Mouse (Mus musculus) limb, embryonic 13.5 days (tissue): ENCODE data around the gene Ccr7. TPM values are rescaled to one million over a fixed set of nuclear protein-coding genes. Genes with fewer than 3 reads are reported as not detected.

ENCODE experiments used
- ATAC-seq: fragments of 200-750 bp; cut with Nextera tagmentation; 2 replicates; pipeline ENCODE4 v1.8.0; 2017; ENCODE audit warnings: low read depth, moderate number of reproducible peaks, moderate TSS enrichment; ENCODE audit not compliant: low FRiP score
- H3K27ac ChIP-seq: fragments of 300-500 bp; sonication (generic); 2 replicates; pipeline ENCODE4 v1.5.1; 2015; ENCODE audit warnings: inconsistent platforms, mild to moderate bottlenecking, moderate library complexity
- H3K27me3 ChIP-seq: fragments of 300-500 bp; sonication (generic); 2 replicates; pipeline ENCODE4 v1.6.1; 2015; ENCODE audit warnings: mild to moderate bottlenecking, inconsistent platforms
- H3K36me3 ChIP-seq: fragments of 300-500 bp; sonication (generic); 2 replicates; pipeline ENCODE4 v1.6.1; 2015; ENCODE audit warnings: inconsistent platforms, mild to moderate bottlenecking, moderate library complexity
- H3K4me1 ChIP-seq: fragments of 300-500 bp; sonication (generic); 2 replicates; pipeline ENCODE4 v1.6.1; 2015; ENCODE audit warnings: inconsistent platforms
- H3K4me2 ChIP-seq: fragments of 300-500 bp; sonication (generic); replicated peaks from 2 replicates; pipeline ENCODE4 v1.6.1; 2015; ENCODE audit warnings: inconsistent platforms, mild to moderate bottlenecking, moderate library complexity
- H3K4me3 ChIP-seq: fragments of 300-500 bp; sonication (generic); 2 replicates; pipeline ENCODE4 v1.5.1; 2015; ENCODE audit warnings: moderate library complexity, mild to moderate bottlenecking, inconsistent platforms
- H3K9ac ChIP-seq: fragments of 300-500 bp; sonication (generic); 2 replicates; pipeline ENCODE4 v1.6.1; 2015; ENCODE audit warnings: mild to moderate bottlenecking, inconsistent platforms
- H3K9me3 ChIP-seq: fragments of 300-500 bp; sonication (generic); 2 replicates; pipeline ENCODE4 v1.6.1; 2016; ENCODE audit warnings: inconsistent platforms
- WGBS: fragments of 180-500 bp; shearing (Covaris S2); methylation state at CpG from one replicate; pipeline ENCODE4 v1.1.7; 2015; 5-methylcytosine and 5-hydroxymethylcytosine counted together
- polyA plus RNA-seq: library from polyadenylated mRNA; unstranded; fragments of >200 nt; fragmentation: Nextera tagmentation; extraction: Ambion mirVana; gene quantifications from 2 replicates; pipeline ENCODE4 v1.2.1, GENCODE M21; 2015

The Ccr7 gene
- polyA plus RNA-seq, 1 experiment from 2014 or later, result 0.39 TPM

DNA sequence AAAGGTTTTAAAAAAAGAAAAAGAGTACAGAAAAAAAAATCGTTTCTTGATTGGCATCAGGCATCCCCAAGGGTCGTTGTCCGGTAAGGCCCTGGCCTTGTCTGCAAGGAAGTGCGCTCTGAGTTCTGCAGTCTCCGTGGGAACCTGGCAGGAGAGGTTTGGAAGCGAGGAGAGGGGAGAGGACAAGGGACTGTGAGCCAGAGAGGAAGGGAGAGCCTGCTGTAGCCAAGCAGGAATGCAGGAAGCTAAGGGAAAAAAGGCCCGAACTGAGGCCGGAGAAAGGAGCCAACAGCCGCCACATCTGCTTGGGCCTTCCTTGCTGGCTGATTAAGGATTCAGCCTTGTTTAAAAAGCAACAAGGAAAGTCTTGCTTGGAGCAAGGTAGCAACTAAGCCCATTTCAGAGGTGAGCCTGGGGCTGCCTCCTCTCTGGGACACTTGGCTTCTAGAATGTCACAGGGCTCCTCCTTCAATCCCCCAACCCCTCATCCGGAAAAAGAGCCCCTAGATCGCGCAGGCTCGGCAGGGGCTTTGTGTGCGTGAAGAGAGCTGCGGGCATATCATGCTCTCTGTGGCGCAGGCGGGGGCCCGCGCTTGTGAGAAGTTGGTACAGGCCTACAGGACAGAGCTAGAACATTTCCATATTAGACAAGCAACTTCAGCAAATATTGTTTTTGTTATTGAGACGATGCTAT lies 34.2 kb downstream of the Ccr7 start:
- Histone ChIP-seq H3K27ac (peak overlapping the region; percentile 89), H3K9ac (peak overlapping the region; percentile 31; the same call in 1 of the 2 replicates), H3K4me2 (no peak overlapping the region), H3K4me3 (no peak overlapping the region), H3K9me3 (peaks cover 5% of the 10 kb centered on the region; the same call in 1 of the 2 replicates), H3K4me1 (peaks cover 34% of the 10 kb centered on the region), H3K27me3 (no peaks in the 10 kb centered on the region), H3K36me3 (no peaks in the 10 kb centered on the region)
- WGBS, result 43% methylated on average over 20 of the region's 20 CpGs
- peak; percentile 24; the same call in 1 of the 2 replicates for ATAC-seq

DNA sequence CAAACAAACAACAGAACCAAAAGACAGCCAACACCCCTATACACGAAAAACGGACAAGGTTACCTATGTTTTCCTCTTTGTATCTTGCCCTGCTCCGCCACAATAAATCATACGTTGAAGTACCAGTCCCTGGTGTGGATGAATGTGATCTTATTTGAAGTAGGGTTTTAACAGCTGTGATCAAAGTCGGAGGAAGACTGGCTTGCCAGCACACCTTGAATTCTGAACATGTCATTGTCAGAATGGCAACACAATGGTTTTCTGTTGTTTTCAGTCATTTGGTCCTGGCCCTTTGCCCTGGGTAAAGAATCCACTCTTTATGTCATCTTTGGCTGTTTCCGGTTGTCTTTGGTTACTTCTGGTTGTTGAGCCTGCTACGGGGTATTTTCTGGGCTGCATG lies 35.9 kb downstream of the Ccr7 start:
- Histone ChIP-seq H3K4me2 (no peak overlapping the region), H3K9ac (no peak overlapping the region), H3K4me1 (peaks cover 18% of the 10 kb centered on the region), H3K27ac (0 out of 2 replicates have a peak overlapping the region, but pooled peaks have one; percentile 48), H3K27me3 (no peaks in the 10 kb centered on the region), H3K4me3 (no peak overlapping the region), H3K9me3 (peaks cover 5% of the 10 kb centered on the region; the same call in 1 of the 2 replicates), H3K36me3 (no peaks in the 10 kb centered on the region)
- ATAC-seq, result no peak
- WGBS, result 81% methylated on average over 7 of the region's 7 CpGs

DNA sequence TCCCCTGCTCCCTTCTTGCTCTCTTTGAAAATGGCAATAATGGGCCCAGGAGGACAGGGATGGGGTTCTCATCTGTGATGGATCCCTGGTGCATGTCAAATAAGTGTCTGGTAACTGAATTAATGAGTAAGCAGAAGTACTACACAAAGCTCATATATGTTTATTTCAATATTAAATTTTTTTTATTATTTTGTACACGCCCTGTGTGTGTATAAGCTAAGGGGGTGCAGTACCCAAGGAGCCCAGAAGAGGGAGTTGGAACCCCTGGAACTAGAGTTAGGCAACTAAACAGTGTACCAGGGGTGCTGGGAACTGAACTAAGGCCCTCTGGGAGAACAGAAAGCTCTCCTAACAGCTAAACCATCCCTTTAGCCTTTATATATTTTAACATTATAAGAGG lies 36.5 kb downstream of the Ccr7 start:
- Histone ChIP-seq H3K4me1 (peaks cover 23% of the 10 kb centered on the region), H3K9me3 (peaks cover 1% of the 10 kb centered on the region; the same call in 1 of the 2 replicates), H3K9ac (no peak overlapping the region), H3K36me3 (no peaks in the 10 kb centered on the region), H3K27ac (0 out of 2 replicates have a peak overlapping the region, but pooled peaks have one; percentile 15), H3K27me3 (no peaks in the 10 kb centered on the region), H3K4me2 (no peak overlapping the region), H3K4me3 (no peak overlapping the region)
- no peak for ATAC-seq
- WGBS, result 94% methylated on average over 1 of the region's 1 CpGs

DNA sequence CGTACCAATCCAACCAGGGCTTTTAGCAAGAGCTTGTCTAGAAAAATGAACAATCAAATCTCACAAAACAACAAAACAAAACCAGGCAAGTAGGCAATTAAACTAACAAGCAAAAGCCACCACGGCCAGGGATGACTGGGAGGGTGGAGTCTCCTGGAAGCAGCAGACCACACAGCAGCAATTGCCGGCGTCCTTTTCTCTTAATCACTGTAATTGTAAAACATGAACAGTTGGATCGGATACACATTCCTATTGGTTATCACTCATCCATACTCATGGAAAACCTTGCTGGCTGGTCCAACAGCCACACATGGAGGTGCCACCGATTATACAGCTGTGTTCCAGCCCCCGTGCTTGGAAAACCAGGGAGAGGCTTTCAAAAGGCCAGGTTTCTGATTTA lies 37.0 kb downstream of the Ccr7 start:
- ATAC-seq, result no peak
- H3K36me3 ChIP-seq, result no peaks in the 10 kb centered on the region
- 0 out of 2 replicates have a peak overlapping the region, but pooled peaks have one; percentile 15 for H3K27ac ChIP-seq
- H3K9ac ChIP-seq, result no peak overlapping the region
- no peak overlapping the region for H3K4me3 ChIP-seq
- peaks cover 28% of the 10 kb centered on the region for H3K4me1 ChIP-seq
- no peak overlapping the region for H3K4me2 ChIP-seq
- WGBS, result 44% methylated on average over 7 of the region's 7 CpGs
- H3K27me3 ChIP-seq, result no peaks in the 10 kb centered on the region
- no peaks in the 10 kb centered on the region; the same call in 1 of the 2 replicates for H3K9me3 ChIP-seq

DNA sequence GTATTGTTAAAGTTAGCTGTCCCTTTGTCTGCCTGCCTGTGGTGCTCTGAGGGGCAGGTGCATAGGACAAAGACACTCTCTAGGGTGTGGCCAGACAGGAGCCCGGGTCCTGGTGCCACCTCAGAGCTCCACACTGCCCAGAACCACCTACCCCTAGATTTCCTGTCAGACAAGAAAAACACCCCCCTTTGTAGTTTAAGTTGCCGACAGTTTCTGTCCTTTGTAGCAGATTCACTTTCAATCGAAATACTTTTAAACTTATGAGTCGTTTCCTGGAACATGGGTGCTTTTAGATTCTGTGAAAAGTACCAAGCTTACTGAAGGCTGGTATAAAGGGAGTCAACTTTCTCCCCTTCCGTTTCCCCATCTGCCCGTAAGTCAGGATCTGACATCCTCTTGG lies 38.9 kb downstream of the Ccr7 start:
- H3K27me3 ChIP-seq, result no peaks in the 10 kb centered on the region
- H3K4me3 ChIP-seq, result no peak overlapping the region
- no peak overlapping the region for H3K9ac ChIP-seq
- no peaks in the 10 kb centered on the region; the same call in 1 of the 2 replicates for H3K9me3 ChIP-seq
- ATAC-seq, result no peak
- no peak overlapping the region for H3K27ac ChIP-seq
- H3K4me1 ChIP-seq, result peaks cover 33% of the 10 kb centered on the region
- no peaks in the 10 kb centered on the region for H3K36me3 ChIP-seq
- no peak overlapping the region for H3K4me2 ChIP-seq
- 73% methylated on average over 6 of the region's 6 CpGs for WGBS

DNA sequence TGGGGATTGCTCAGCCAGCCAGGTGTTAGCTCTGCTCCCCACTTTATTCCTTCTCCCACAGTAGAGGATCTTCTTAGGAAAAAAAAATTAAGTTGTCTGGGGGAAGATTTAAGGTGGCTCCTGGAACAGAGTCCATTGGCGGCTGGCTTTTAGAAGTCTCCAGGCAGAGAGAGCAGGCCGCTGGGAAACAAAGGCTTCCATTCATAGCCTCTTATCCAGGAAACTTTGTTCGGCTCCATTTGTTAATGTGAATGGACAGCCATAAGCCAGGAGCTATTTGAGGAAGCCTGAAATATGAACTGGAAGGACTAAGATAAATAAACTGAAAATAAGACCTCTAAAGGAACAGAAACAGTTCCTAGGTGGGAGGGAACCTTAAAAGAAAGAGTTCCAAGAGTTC lies 41.8 kb downstream of the Ccr7 start:
- Histone ChIP-seq H3K4me1 (peaks cover 25% of the 10 kb centered on the region), H3K27me3 (no peaks in the 10 kb centered on the region), H3K9ac (no peak overlapping the region), H3K27ac (peak overlapping the region; percentile 73), H3K36me3 (no peaks in the 10 kb centered on the region), H3K4me2 (peak overlapping the region; percentile 16; the same call in 1 of the 2 replicates), H3K4me3 (no peak overlapping the region), H3K9me3 (no peaks in the 10 kb centered on the region)
- 0 out of 2 replicates have a peak, but pooled peaks have one; percentile 51 for ATAC-seq
- 19% methylated on average over 3 of the region's 3 CpGs for WGBS

DNA sequence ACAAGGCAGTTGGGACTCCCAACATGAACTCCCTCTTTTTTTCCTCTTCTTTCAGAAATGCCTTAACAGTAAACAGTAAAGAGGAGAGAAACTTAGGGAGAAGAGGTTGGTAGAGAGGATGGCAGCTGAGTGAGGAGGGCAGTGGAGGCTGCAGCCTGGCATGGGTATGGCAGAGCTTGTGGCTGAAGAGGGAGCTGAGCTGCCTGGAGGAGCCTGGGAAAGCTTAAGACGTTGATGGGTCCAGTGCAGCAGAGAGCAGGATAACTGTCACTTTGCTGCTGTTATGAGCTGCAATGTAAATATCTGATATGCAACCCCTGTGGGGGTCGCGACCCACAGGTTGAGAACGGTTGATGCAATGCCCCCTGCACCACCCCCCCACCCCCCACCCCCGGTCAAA lies 42.2 kb downstream of the Ccr7 start:
- Histone ChIP-seq H3K27ac (peak overlapping the region; percentile 73; the same call in 1 of the 2 replicates), H3K4me1 (peaks cover 26% of the 10 kb centered on the region), H3K4me3 (no peak overlapping the region), H3K27me3 (no peaks in the 10 kb centered on the region), H3K4me2 (peak overlapping the region; percentile 16; the same call in 1 of the 2 replicates), H3K9me3 (no peaks in the 10 kb centered on the region), H3K36me3 (no peaks in the 10 kb centered on the region), H3K9ac (no peak overlapping the region)
- no peak for ATAC-seq
- 38% methylated on average over 5 of the region's 5 CpGs for WGBS

DNA sequence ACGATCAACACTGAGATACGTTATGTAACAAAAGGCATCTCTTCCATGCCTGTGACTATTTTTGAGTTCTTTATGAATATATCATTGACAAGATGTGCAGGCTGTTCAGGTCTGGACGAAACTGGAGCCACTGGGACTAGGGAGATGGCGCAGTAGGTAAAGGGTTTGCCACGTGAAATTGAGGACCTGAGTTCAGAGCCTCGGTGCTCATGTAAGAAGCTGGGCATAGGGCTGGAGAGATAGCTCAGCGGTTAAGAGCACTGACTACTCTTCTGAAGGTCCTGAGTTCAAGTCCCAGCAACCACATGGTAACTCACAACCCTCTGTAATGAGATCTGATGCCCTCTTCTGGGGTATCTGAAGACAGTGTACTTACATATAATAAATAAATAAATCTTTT lies 43.2 kb downstream of the Ccr7 start:
- Histone ChIP-seq H3K4me3 (no peak overlapping the region), H3K27ac (no peak overlapping the region), H3K4me1 (peaks cover 31% of the 10 kb centered on the region), H3K9me3 (no peaks in the 10 kb centered on the region), H3K36me3 (no peaks in the 10 kb centered on the region), H3K4me2 (peak overlapping the region; percentile 21; the same call in 1 of the 2 replicates), H3K27me3 (no peaks in the 10 kb centered on the region), H3K9ac (no peak overlapping the region)
- no peak for ATAC-seq
- 84% methylated on average over 7 of the region's 7 CpGs for WGBS

DNA sequence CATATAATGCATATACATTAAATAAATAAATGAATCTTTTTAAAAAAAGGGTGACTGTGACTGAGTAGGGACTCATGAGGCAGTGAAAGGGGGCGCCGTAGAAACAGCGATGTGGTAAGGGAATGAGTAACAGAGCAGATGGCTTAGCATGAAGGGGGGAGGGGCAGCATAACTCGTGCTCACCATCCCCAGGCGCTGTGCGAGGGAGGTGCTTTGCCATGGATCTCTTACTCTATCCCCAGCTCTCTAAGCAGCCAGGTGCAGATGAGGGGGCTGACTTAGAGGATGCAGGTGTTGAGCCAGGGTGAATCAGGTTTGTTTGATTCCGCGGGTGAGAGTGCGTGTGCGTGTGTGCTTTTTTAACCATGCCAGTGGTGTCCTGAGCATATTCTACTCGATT lies 43.7 kb downstream of the Ccr7 start:
- no peak overlapping the region for H3K4me3 ChIP-seq
- H3K4me1 ChIP-seq, result peaks cover 36% of the 10 kb centered on the region
- H3K36me3 ChIP-seq, result no peaks in the 10 kb centered on the region
- no peaks in the 10 kb centered on the region for H3K9me3 ChIP-seq
- 0 out of 2 replicates have a peak overlapping the region, but pooled peaks have one; percentile 33 for H3K27ac ChIP-seq
- H3K9ac ChIP-seq, result no peak overlapping the region
- H3K27me3 ChIP-seq, result no peaks in the 10 kb centered on the region
- H3K4me2 ChIP-seq, result peak overlapping the region; percentile 21; the same call in 1 of the 2 replicates
- 48% methylated on average over 11 of the region's 11 CpGs for WGBS
- no peak; the same call in 1 of the 2 replicates for ATAC-seq

DNA sequence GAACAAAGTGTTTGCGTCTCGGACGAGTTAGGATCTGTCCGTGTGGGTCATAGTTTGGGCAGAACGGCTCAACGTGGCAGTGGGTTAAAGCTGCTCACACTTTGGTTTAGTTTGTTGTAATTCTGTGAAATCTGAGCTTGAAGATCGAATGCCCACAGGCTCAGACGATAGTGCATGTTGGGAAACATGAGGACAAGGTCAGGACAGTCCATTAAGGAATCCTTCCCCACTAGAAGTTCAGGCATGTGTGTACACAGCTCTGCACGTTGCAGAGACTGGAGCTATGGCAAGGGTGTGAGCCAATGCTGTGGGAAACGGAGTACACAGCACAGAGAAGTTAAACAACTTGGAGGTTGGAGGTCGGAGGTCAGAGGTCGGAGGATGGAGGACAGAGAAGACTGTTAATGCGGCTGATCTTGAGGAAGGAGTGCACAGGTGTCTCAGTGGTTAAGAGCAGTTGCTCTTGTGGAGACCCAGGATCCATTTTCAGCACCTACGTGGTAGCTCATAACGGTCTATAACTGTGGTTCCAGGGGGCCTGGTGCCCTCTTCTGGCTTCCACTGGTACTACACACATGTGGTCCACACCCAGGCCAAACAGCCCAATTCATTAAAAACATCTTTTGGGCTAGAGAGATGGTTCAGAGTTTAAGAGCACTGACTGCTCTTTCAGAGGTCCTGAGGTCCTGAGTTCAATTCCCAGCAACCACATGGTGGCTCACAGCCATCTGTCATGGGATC lies 44.3 kb downstream of the Ccr7 start:
- Histone ChIP-seq H3K36me3 (no peaks in the 10 kb centered on the region), H3K4me2 (no peak overlapping the region), H3K27me3 (no peaks in the 10 kb centered on the region), H3K4me3 (no peak overlapping the region), H3K27ac (no peak overlapping the region), H3K4me1 (peaks cover 39% of the 10 kb centered on the region), H3K9ac (no peak overlapping the region), H3K9me3 (no peaks in the 10 kb centered on the region)
- no peak for ATAC-seq
- WGBS, result 80% methylated on average over 15 of the region's 15 CpGs

DNA sequence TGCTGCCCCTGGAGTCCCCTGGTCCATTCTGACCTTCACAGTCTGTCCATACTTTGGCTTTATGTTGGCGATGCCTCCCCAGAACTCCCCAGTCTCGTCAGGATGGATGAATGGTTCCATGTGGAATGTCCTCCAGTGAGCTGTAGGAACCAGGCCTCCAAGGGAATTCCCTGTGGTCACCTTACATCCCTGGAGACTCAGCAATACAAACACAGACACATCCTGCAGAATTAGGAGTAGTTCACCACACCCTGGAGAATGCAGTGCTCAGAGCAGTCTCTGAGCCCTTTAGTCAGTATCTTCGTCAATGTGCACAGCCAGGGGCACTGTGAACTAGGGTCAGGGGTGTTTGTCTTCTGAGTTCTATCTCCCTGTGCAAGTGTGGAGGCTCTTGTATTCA lies 46.6 kb downstream of the Ccr7 start:
- Histone ChIP-seq H3K4me3 (no peak overlapping the region), H3K4me2 (no peak overlapping the region), H3K36me3 (no peaks in the 10 kb centered on the region), H3K9me3 (no peaks in the 10 kb centered on the region), H3K4me1 (peaks cover 33% of the 10 kb centered on the region), H3K9ac (no peak overlapping the region), H3K27me3 (no peaks in the 10 kb centered on the region), H3K27ac (no peak overlapping the region)
- no peak for ATAC-seq
- 71% methylated on average over 3 of the region's 3 CpGs for WGBS
